Mouse (Mus musculus): ENCODE measurements at regions not wholly inside any gene's neighbourhood (a gene's known extent, or its start where the extent isn't known, plus 50 kb on each side); places are given as distances from the start of the nearest gene placed in this dataset.

DNA sequence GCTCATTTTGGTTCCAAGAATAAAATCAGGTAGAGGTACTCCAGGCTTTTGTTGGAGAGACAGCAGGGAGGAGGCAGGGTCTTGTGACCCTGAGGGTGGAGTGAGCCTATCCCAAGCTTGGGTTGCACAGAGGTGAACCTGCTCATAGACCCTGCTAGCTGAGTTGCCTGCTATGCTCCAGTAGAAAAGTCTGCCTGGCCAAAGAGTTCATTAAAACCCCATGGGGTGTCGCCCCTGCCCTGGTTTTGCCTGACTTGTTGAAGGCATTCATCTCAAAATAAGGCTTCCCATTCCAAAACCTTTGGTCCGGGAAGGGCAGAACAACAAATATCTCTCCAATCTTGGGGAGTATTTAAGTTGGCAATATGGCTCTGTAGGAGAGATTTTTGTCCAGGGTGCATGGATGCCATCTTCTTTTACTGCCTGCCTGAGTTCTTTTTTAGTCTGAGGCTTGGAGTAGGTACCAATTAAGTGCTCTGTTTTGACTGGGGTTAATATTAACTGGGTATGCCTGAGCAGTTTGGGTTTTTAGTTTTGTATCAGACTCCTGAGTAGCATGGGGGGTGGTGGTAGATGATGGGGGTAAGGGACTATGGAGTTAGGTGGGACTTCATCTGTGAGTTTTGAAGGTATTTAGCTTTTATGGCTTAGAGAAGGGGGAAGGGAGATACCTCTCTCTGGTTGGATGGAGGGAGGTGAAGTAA, 120.8 kb upstream of the Tmem164 start:
- TF ChIP-seq POLR2A (IDR thresholded peaks at IDR 0.05; ENCODE audit: extremely low read depth, insufficient read depth, low read length) (no peak), CTCF (IDR thresholded peaks at IDR 0.05; ENCODE audit: extremely low read depth, insufficient read depth, low read length) (no peak)

All from cortical plate, adult 2 months (tissue).